Mouse (Mus musculus) thymus, adult 2 months (tissue): Measurements from ENCODE around the gene Mid2. TPM values are rescaled to one million over a fixed set of nuclear protein-coding genes. Genes with fewer than 3 reads are reported as not detected.
"Not testable (repeated sequence)": the region's sequence is repeated elsewhere in the genome, so short reads cannot be mapped to it uniquely, and the experiment has no call there.

Experiments used
- DNase-seq: peaks from one replicate; pipeline ENCODE4 v3.0.0; 2021
- H3K27ac ChIP-seq: fragments of 200-500 bp; 2 replicates; pipeline ENCODE4 v1.5.1; 2012; ENCODE audit warnings: low read length, control low read depth; ENCODE audit not compliant: control insufficient read depth, insufficient read depth
- H3K27me3 ChIP-seq: fragments of 200-500 bp; 2 replicates; pipeline ENCODE4 v1.6.1; 2012; ENCODE audit warnings: mild to moderate bottlenecking, low read length, moderate library complexity, mixed read lengths; ENCODE audit not compliant: control insufficient read depth, insufficient read depth
- H3K36me3 ChIP-seq: fragments of 200-500 bp; 2 replicates; pipeline ENCODE4 v1.6.1; 2012; ENCODE audit warnings: mild to moderate bottlenecking, low read length, moderate library complexity; ENCODE audit not compliant: control insufficient read depth, insufficient read depth
- H3K4me1 ChIP-seq: fragments of 200-500 bp; replicated peaks from 2 replicates; pipeline ENCODE4 v1.6.1; 2012; ENCODE audit warnings: low read length; ENCODE audit not compliant: control insufficient read depth, insufficient read depth
- H3K4me3 ChIP-seq: fragments of 200-500 bp; 2 replicates; pipeline ENCODE4 v1.5.1; 2012; ENCODE audit warnings: mild to moderate bottlenecking, low read length, control low read depth, moderate library complexity; ENCODE audit not compliant: control insufficient read depth, insufficient read depth
- CTCF ChIP-seq: fragments of 200-500 bp; IDR thresholded peaks from 2 replicates; pipeline ENCODE4 v1.5.1; 2012; ENCODE audit warnings: mild to moderate bottlenecking, control low read depth, low read length, moderate library complexity, borderline replicate concordance; ENCODE audit not compliant: control insufficient read depth, poor library complexity, insufficient read depth; ENCODE audit errors: extremely low read depth
- POLR2A ChIP-seq: fragments of 200-500 bp; IDR thresholded peaks from 2 replicates; pipeline ENCODE4 v1.6.1; 2012; ENCODE audit warnings: mild to moderate bottlenecking, low read length, control low read depth, moderate library complexity; ENCODE audit not compliant: control insufficient read depth, poor library complexity, insufficient read depth; ENCODE audit errors: extremely low read depth
- WGBS: fragments of 180-500 bp; shearing (Covaris S2); methylation state at CpG from one replicate; pipeline ENCODE4 v1.1.7; 2018; 5-methylcytosine and 5-hydroxymethylcytosine counted together
- polyA plus RNA-seq: library from polyadenylated mRNA; depleted of rRNA; stranded (reverse); fragments of >200 nt; gene quantifications from 2 replicates; pipeline ENCODE4 v1.2.3, GENCODE M21; 2012

Mid2 gene
- polyA plus RNA-seq, 1 experiment: 3.1 TPM

- Histone ChIP-seq H3K4me1 (no peaks in the 10 kb centered on the region), H3K27ac (no peak overlapping the region), H3K4me3 (no peak overlapping the region), H3K36me3 (no peaks in the 10 kb centered on the region), H3K27me3 (no peaks in the 10 kb centered on the region)
- WGBS: 87% methylated on average over 5 of the region's 5 CpGs
- TF ChIP-seq POLR2A: no peak
- TF ChIP-seq CTCF: no peak
- DNase-seq: no peak
Observed at GRCm38 (mm10) chrX:140675444-140675843, 11.0 kb downstream of the Mid2 start.

GRCm38 (mm10) chrX:140688335-140688734, 23.9 kb downstream of the Mid2 start:
- DNase-seq: no peak
- no peak overlapping the region for H3K4me3 ChIP-seq
- WGBS: 97% methylated on average over 2 of the region's 2 CpGs
- TF ChIP-seq CTCF (no peak), POLR2A (no peak)
- no peaks in the 10 kb centered on the region for H3K4me1 ChIP-seq
- H3K27me3 ChIP-seq: no peaks in the 10 kb centered on the region
- H3K27ac ChIP-seq: no peak overlapping the region
- no peaks in the 10 kb centered on the region for H3K36me3 ChIP-seq

- 76% methylated on average over 6 of the region's 7 CpGs for WGBS
- H3K27me3 ChIP-seq, H3K36me3 ChIP-seq, DNase-seq, H3K27ac ChIP-seq, H3K4me3 ChIP-seq, H3K4me1 ChIP-seq: not testable (repeated sequence)
Observed at GRCm38 (mm10) chrX:140697872-140698463, 33.6 kb downstream of the Mid2 start.

GRCm38 (mm10) chrX:140703224-140703623, 38.8 kb downstream of the Mid2 start:
- Histone ChIP-seq H3K36me3 (no peaks in the 10 kb centered on the region), H3K27me3 (no peaks in the 10 kb centered on the region), H3K27ac (no peak overlapping the region), H3K4me1 (no peaks in the 10 kb centered on the region), H3K4me3 (no peak overlapping the region)
- no peak for TF ChIP-seq CTCF
- TF ChIP-seq POLR2A: no peak
- DNase-seq: no peak
- WGBS: 93% methylated on average over 1 of the region's 1 CpGs

- TF ChIP-seq CTCF (no peak), POLR2A (no peak)
Observed at GRCm38 (mm10) chrX:140706077-140706476, 41.7 kb downstream of the Mid2 start.

GRCm38 (mm10) chrX:140722400-140722799, 58.0 kb downstream of the Mid2 start:
- 48% methylated on average over 4 of the region's 4 CpGs for WGBS
- Histone ChIP-seq H3K4me1 (no peaks in the 10 kb centered on the region), H3K36me3 (no peaks in the 10 kb centered on the region), H3K27me3 (no peaks in the 10 kb centered on the region), H3K27ac (no peak overlapping the region), H3K4me3 (no peak overlapping the region)
- TF ChIP-seq POLR2A (no peak), CTCF (no peak)
- peak; percentile 18 for DNase-seq

More at GRCm38 (mm10) chrX:140706077-140706476, 41.7 kb downstream of the Mid2 start:
- no peak overlapping the region for H3K4me3 ChIP-seq
- H3K36me3 ChIP-seq: no peaks in the 10 kb centered on the region
- WGBS: 87% methylated on average over 4 of the region's 4 CpGs
- no peak for DNase-seq
- H3K4me1 ChIP-seq: no peaks in the 10 kb centered on the region
- no peaks in the 10 kb centered on the region for H3K27me3 ChIP-seq
- H3K27ac ChIP-seq: no peak overlapping the region

GRCm38 (mm10) chrX:140738986-140739385, 74.6 kb downstream of the Mid2 start:
- no peaks in the 10 kb centered on the region for H3K27me3 ChIP-seq
- H3K36me3 ChIP-seq: no peaks in the 10 kb centered on the region
- no peak overlapping the region for H3K4me3 ChIP-seq
- DNase-seq: no peak
- H3K27ac ChIP-seq: no peak overlapping the region
- H3K4me1 ChIP-seq: no peaks in the 10 kb centered on the region
- TF ChIP-seq POLR2A: no peak
- no peak for TF ChIP-seq CTCF
